Mouse (Mus musculus): ENCODE data around the gene Syde1.
A peak's percentile ranks its signal among the peaks of the same experiment; 100 is the strongest.

Gene Syde1

GRCm38 (mm10) chr10:78576435-78577184, 15.2 kb downstream of the Syde1 start:
- no peak for DNase-seq (ENCODE audit: low read depth in 2 of 2, low spot score in 2 of 2)

DNA sequence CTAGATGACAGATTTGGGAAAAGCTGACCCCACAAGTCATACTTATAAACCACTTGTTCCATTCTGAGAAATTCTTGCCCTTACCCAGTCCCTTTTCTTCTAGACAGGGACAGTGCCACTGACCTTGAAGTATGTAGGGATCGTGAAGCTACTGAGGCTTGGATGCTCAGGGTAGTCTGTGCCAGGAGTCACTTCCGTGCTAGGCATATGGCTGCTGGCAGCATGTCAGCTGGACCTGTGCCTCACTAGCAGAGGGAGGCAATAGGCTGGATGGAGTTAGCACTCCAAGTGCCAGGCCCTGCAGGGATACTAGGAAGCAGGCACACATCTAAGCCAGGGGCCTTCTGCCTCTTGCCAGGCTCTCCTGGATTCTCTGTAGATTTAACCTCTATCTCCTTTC, 16.1 kb downstream of the Syde1 start:
- DNase-seq (ENCODE audit: low read depth in 2 of 2, low spot score in 2 of 2) = no peak

DNA sequence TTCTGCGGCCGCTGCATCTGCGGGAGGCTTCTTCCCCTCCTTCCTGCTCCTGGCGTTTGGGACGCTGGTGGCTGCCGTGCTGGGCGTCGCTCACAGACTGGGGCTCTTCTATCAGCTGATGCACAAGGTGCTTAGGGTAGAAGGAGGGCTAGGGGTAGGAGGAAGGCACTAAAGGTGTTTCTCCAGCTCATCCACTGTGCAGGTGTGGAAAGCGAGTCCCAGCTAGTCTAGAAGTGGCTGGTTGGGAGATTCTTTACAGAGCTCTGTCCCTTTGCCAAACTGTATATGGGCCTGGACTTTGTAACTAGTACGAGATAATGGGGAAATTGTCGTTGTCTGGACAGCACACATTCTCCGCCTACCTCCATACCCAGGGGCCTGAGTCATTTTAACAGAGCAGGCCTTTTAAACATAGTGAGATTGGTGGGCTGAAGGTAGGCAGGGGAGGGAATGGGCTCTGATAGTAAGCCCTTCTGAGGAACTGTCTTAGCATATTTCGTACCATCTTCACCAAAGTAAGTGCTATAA, 16.6 kb downstream of the Syde1 start:
- no peak for DNase-seq (ENCODE audit: low read depth in 2 of 2, low spot score in 2 of 2)

DNA sequence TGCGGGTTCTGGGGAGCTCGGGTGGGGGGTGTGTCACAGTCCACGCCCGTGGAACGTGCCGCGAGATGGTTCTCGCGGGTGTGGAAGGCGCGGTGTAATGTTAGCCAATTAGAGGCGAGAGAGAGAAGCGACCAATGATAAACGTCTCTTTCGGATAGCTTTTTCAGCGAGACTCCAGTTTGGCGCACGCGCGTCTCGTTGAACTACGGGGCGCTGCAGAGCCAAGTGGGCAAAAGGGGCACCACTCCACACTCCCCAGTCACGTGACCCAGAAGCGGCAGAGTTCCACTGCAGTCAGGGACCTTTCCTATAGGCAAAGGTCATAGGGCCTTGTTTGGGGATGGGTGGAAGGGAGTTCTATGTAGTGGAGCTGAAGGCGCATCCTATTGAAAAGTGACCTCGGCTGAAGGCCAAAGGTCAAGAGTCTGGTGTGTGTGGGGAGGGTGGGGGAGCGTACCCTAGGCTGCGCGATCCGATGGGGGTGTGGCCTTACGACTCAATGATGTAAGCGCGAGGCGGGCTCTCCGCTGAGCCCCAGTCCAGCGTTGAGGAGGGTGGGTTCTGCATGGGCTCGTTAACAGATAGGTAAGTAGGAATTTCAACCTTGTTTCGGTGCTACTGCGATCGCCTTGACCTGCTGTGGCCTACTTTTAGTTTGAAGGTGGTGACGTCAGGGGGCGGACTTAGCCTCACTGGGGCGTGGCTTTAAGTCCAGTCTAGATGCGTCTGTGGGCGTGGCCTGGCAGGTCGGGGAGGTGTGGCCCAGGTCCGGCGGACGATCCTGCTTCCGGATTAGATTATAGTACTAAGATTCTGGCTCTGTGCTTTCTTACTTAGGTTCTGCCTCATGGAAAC, 17.3 kb downstream of the Syde1 start, which contains the start of gene Ilvbl:
TSS of gene Ilvbl (plus strand) at position 97 of the 855 bp plus-strand sequence.
- peak; percentile 92 to 94 for DNase-seq (ENCODE audit: low read depth in 2 of 2, low spot score in 2 of 2)

DNA sequence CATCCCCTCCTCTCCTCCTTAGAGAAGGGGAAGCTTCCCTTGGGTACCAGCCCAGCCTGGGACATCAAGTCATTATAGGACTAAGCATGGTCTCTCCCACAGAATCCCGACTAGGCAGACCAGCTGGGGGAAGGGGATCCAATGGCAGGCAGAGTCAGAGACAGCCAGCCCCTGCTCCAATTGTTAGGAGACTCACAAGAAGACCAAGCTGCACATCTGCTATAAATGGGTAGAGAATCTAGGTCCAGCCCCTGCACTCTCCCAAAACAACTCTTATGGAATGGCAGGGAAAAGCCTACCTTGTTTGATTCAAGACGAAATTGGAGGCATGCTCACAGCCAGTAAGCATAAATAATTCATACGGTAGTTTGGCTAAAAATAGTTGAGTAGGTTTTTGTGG, 18.5 kb downstream of the Syde1 start:
- DNase-seq (ENCODE audit: low read depth in 2 of 2, low spot score in 2 of 2) = no peak

GRCm38 (mm10) chr10:78570897-78571296, 20.9 kb downstream of the Syde1 start:
- no peak for DNase-seq (ENCODE audit: low read depth in 2 of 2, low spot score in 2 of 2)

DNA sequence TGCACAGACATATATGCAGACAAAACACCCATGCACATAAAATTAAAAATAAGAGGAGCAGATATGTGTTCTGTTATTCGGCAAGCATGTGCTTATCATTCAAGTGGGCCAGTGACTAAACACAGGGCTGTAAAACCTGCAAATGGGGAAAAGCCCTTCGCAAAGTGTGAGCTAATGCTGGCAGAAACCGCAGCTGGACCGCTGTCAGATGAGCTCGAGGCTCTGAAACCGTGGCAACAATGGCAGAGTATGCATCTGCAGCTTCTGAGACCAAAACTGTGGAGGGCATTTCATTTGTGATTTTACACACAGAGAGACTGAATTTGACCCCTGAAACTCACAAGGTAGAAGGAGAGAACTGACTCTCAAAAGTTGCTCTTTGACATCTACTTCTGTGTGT, 21.3 kb downstream of the Syde1 start:
- DNase-seq (ENCODE audit: low read depth in 2 of 2, low spot score in 2 of 2) = no peak

- DNase-seq (ENCODE audit: low read depth in 2 of 2, low spot score in 2 of 2) = no peak
These were observed 22.1 kb downstream of the Syde1 start for GRCm38 (mm10) chr10:78569686-78570085.

DNA sequence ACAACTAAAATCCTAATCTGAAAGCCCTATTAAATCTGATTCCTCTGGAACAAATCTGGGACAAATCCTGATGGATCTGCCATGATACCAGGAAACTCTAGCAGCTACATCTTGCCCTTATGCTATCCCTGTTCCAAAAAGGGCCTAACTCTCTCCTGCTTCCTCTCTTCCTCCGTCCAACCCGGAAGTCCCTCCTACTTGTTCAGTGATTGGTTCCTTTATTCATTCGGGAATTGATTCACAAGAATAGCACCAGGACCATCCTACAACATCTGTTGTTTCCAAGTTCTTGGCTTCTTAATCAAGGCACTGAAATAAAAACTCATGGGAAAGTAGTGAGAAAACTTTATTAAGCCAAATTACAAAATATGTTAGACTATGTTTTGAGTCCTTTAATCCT, 22.6 kb downstream of the Syde1 start:
- no peak for DNase-seq (ENCODE audit: low read depth in 2 of 2, low spot score in 2 of 2)

- DNase-seq (ENCODE audit: low read depth in 2 of 2, low spot score in 2 of 2) = no peak
These were observed 26.7 kb downstream of the Syde1 start for GRCm38 (mm10) chr10:78565070-78565469.

DNA sequence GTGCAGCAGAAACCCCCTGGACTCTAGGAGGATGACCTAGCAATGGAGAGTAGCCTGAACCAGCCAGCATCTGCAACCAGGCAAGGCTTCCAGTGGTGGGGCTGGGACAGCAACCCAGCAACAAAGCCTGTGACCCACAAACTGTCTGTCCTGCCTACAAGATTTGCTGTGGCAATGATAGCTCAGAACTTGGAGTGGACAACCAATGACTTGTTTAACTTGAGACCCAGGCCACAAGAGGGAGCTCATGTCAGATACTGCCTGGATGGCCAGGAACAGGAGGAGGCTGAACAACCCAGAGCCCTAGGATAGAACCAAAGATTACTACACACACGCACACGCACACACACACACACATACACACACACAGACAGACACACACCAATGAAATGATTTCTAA, 50.8 kb downstream of the Syde1 start:
- peak; percentile 7 to 27 for DNase-seq (ENCODE audit: low read depth in 2 of 2, low spot score in 2 of 2)

Measured in CD8-positive naive resting alpha-beta T cell, adult 2 months (primary cell).